Mouse (Mus musculus) forebrain, embryonic 15.5 days (tissue): ENCODE measurements around the gene Mtrr. TPM values are rescaled to one million over a fixed set of nuclear protein-coding genes. Genes with fewer than 3 reads are reported as not detected.

ENCODE experiments used
- ATAC-seq: fragments of 200-750 bp; cut with Nextera tagmentation; replicated peaks from 2 replicates; pipeline ENCODE4 v1.8.0; 2017; ENCODE audit warnings: mild to moderate bottlenecking, moderate TSS enrichment, moderate library complexity
- H3K27ac ChIP-seq: fragments of 300-500 bp; sonication (generic); replicated peaks from 2 replicates; pipeline ENCODE4 v1.5.1; 2015; ENCODE audit warnings: mild to moderate bottlenecking, inconsistent platforms
- H3K27me3 ChIP-seq: fragments of 300-500 bp; sonication (generic); 2 replicates; pipeline ENCODE4 v1.6.1; 2015; ENCODE audit warnings: inconsistent platforms
- H3K36me3 ChIP-seq: fragments of 300-500 bp; sonication (generic); 2 replicates; pipeline ENCODE4 v1.6.1; 2015; ENCODE audit warnings: mild to moderate bottlenecking, inconsistent platforms
- H3K4me1 ChIP-seq: fragments of 300-500 bp; sonication (generic); 2 replicates; pipeline ENCODE4 v1.6.1; 2015; ENCODE audit warnings: inconsistent platforms
- H3K4me2 ChIP-seq: fragments of 300-500 bp; sonication (generic); replicated peaks from 2 replicates; pipeline ENCODE4 v1.6.1; 2015; ENCODE audit warnings: mild to moderate bottlenecking, inconsistent platforms
- H3K4me3 ChIP-seq: fragments of 300-500 bp; sonication (generic); 2 replicates; pipeline ENCODE4 v1.5.1; 2015; ENCODE audit warnings: mild to moderate bottlenecking, inconsistent platforms
- H3K9ac ChIP-seq: fragments of 300-500 bp; sonication (generic); replicated peaks from 2 replicates; pipeline ENCODE4 v1.6.1; 2015; ENCODE audit warnings: mild to moderate bottlenecking, inconsistent platforms
- H3K9me3 ChIP-seq: fragments of 300-500 bp; sonication (generic); 2 replicates; pipeline ENCODE4 v1.6.1; 2016; ENCODE audit warnings: inconsistent platforms
- WGBS: fragments of 180-500 bp; shearing (Covaris S2); methylation state at CpG from one replicate; pipeline ENCODE4 v1.1.7; 2015; ENCODE audit warnings: mixed read lengths; 5-methylcytosine and 5-hydroxymethylcytosine counted together
- polyA plus RNA-seq: library from polyadenylated mRNA; unstranded; fragments of >200 nt; fragmentation: Nextera tagmentation; extraction: Ambion mirVana; gene quantifications from 2 replicates; pipeline ENCODE4 v1.2.1, GENCODE M21; 2015

Mtrr gene
- polyA plus RNA-seq, result 14.3 and 14.4 TPM in 2 replicates

DNA sequence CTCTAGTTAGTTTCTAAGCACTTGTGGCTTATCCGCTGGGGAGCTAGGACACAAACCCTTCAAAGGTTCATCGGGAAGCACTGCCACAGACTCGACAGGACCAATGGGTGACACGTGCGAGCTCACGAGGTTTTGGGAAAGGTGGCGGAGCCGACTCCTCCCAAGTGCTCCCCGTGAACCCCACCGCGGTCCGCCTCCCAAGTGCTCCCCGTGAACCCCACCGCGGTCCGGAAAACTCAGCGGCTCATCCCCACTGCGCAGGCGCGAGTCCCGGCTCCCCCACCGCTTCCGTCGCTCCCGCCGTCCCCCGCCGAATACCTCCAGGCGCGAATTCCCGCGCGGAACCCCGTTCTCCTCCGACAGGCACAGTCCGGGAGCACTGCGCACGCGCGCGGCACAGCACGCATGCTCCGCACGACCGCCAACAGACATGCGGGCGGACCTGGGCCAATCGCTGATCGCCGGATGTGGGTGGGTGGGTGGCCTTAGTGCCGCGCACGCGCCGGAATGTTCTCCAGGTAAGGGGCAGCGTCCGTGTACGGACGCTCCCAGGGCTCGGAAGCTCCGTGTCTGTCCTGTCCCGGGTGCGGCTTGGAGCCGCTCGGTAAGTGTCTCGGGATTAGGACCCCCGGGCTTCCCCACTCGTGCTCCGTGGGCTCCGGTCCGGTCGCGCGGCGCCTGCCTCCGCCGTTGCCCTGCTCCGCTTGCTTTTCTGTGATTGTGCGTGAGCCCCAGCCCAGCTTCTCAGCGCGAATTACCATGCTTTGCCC is at the start of gene Mtrr, which contains the start of gene Fastkd3:
Gene Mtrr (minus strand): TSS at position 403 of the 770 bp plus-strand sequence.
Gene Fastkd3 (plus strand): TSS at position 488 of the 770 bp plus-strand sequence.
- peak within 1 kb of the TSS; percentile 63 for H3K9ac ChIP-seq
- ATAC-seq, result peak; percentile 100
- H3K27ac ChIP-seq, result peak within 1 kb of the TSS; percentile 82
- WGBS, result under 1% methylated on average over 81 of the region's 81 CpGs
- H3K4me2 ChIP-seq, result peak within 1 kb of the TSS; percentile 90
- H3K9me3 ChIP-seq, result no peaks in the 10 kb centered on the region
- no peaks in the 10 kb centered on the region for H3K27me3 ChIP-seq
- peak within 1 kb of the TSS; percentile 90 for H3K4me3 ChIP-seq
- H3K36me3 ChIP-seq, result peaks cover 34% of the 10 kb centered on the region
- H3K4me1 ChIP-seq, result peaks cover 26% of the 10 kb centered on the region

DNA sequence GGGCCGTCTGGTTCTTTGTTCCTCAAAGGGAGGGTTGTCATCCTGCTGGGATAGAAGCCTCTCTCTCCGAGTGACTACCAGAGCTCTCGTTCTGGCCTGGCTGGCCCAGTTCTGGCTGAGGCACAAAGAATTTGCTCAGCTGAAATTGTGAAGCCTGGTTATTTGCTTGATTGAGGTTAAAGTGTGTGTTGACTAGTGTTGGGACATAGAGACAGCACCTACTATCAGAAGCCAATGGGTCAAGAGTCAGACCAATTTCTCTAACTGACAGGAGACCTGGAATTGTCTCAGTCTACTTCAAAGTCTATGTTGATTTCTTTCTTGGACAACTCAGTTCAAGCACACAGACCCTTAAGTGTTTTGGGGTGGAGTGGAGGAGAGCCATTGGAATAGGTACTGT is 45.1 kb upstream of the Mtrr start:
- Histone ChIP-seq H3K9ac (no peak overlapping the region), H3K4me1 (no peaks in the 10 kb centered on the region), H3K4me3 (no peak overlapping the region), H3K9me3 (no peaks in the 10 kb centered on the region), H3K27ac (no peak overlapping the region), H3K36me3 (no peaks in the 10 kb centered on the region), H3K27me3 (no peaks in the 10 kb centered on the region), H3K4me2 (no peak overlapping the region)
- 71% methylated on average over 3 of the region's 3 CpGs for WGBS
- ATAC-seq, result no peak

GRCm38 (mm10) chr13:68622792-68623191 is 40.8 kb upstream of the Mtrr start:
- Histone ChIP-seq H3K27me3 (no peaks in the 10 kb centered on the region), H3K27ac (no peak overlapping the region), H3K4me3 (no peak overlapping the region), H3K4me2 (no peak overlapping the region), H3K9me3 (no peaks in the 10 kb centered on the region), H3K4me1 (no peaks in the 10 kb centered on the region), H3K9ac (no peak overlapping the region), H3K36me3 (no peaks in the 10 kb centered on the region)
- 65% methylated on average over 6 of the region's 6 CpGs for WGBS
- ATAC-seq, result peak; percentile 72

GRCm38 (mm10) chr13:68607652-68608405 is 25.9 kb upstream of the Mtrr start:
- WGBS, result 56% methylated on average over 21 of the region's 21 CpGs
- ATAC-seq, result peak; percentile 49
- H3K4me1 ChIP-seq, result peaks cover 3% of the 10 kb centered on the region; the same call in 1 of the 2 replicates
- no peaks in the 10 kb centered on the region for H3K9me3 ChIP-seq
- H3K4me2 ChIP-seq, result peak overlapping the region; percentile 24; the same call in 1 of the 2 replicates
- no peak overlapping the region for H3K9ac ChIP-seq
- no peak overlapping the region for H3K27ac ChIP-seq
- no peak overlapping the region for H3K4me3 ChIP-seq
- no peaks in the 10 kb centered on the region for H3K27me3 ChIP-seq
- H3K36me3 ChIP-seq, result no peaks in the 10 kb centered on the region

- H3K4me2 ChIP-seq, result peak overlapping the region; percentile 41
- no peak overlapping the region for H3K9ac ChIP-seq
- H3K27ac ChIP-seq, result no peak overlapping the region
- H3K36me3 ChIP-seq, result no peaks in the 10 kb centered on the region
- no peaks in the 10 kb centered on the region for H3K9me3 ChIP-seq
- peak overlapping the region; percentile 27 for H3K4me3 ChIP-seq
- ATAC-seq, result peak; percentile 70
- H3K27me3 ChIP-seq, result no peaks in the 10 kb centered on the region
- 5% methylated on average over 11 of the region's 11 CpGs for WGBS
- H3K4me1 ChIP-seq, result peaks cover 3% of the 10 kb centered on the region; the same call in 1 of the 2 replicates
Observed at GRCm38 (mm10) chr13:68605689-68606126, 23.8 kb upstream of the Mtrr start.

GRCm38 (mm10) chr13:68603085-68603484 is 21.1 kb upstream of the Mtrr start:
- Histone ChIP-seq H3K9ac (no peak overlapping the region), H3K4me3 (no peak overlapping the region), H3K36me3 (no peaks in the 10 kb centered on the region), H3K27ac (no peak overlapping the region), H3K4me2 (no peak overlapping the region), H3K4me1 (peaks cover 3% of the 10 kb centered on the region; the same call in 1 of the 2 replicates), H3K27me3 (no peaks in the 10 kb centered on the region), H3K9me3 (no peaks in the 10 kb centered on the region)
- ATAC-seq, result no peak
- 80% methylated on average over 6 of the region's 6 CpGs for WGBS

DNA sequence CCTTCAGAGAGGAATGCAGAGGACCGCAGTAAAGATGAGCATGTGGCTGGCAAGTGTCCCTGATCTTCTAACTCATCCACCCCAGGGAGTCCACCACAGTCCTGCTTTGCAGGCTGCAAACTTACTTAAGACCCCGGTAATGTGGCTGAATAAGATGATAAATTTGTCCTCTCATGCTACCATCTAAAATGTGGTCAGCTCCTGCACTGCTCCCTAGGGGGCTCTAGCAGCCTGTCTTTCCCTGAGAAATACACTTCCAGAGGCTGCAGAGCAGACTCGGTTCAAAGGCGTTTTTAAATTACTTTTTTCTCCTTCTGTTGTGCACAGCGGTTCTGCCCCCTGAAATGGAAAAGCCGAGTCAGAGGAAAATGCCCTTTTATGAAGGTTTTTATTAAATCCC is 19.2 kb upstream of the Mtrr start:
- H3K4me1 ChIP-seq, result peaks cover 6% of the 10 kb centered on the region; the same call in 1 of the 2 replicates
- no peak overlapping the region for H3K4me3 ChIP-seq
- H3K27me3 ChIP-seq, result no peaks in the 10 kb centered on the region
- no peak overlapping the region for H3K4me2 ChIP-seq
- peak; percentile 51 for ATAC-seq
- 16% methylated on average over 6 of the region's 6 CpGs for WGBS
- no peak overlapping the region for H3K27ac ChIP-seq
- H3K9me3 ChIP-seq, result no peaks in the 10 kb centered on the region
- no peak overlapping the region for H3K9ac ChIP-seq
- no peaks in the 10 kb centered on the region for H3K36me3 ChIP-seq

DNA sequence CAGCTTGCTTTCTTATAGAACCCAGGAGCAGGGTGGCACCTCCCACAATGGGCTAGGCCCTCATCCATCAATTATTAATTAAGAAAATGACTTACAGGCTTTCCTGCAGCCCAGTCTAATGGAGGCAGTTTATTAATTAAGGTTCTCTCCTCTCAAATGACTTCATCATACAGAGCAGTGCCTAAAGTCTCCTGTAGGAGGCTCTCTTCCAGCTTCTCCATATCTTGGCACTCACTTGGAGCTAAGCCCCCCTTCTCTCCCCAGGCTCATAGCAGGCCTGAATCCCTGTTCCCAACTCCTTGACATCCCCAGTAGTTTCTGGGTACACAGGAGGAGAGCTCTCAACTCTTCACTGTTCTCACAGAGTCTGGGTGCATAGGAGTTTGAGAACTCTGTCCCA is 17.0 kb upstream of the Mtrr start:
- Histone ChIP-seq H3K9me3 (no peaks in the 10 kb centered on the region), H3K4me1 (0 out of 2 replicates have a peak, but pooled peaks cover 3% of the 10 kb centered on the region), H3K27me3 (no peaks in the 10 kb centered on the region), H3K9ac (no peak overlapping the region), H3K36me3 (0 out of 2 replicates have a peak, but pooled peaks cover 2% of the 10 kb centered on the region), H3K4me3 (no peak overlapping the region), H3K27ac (no peak overlapping the region), H3K4me2 (no peak overlapping the region)
- ATAC-seq, result no peak

DNA sequence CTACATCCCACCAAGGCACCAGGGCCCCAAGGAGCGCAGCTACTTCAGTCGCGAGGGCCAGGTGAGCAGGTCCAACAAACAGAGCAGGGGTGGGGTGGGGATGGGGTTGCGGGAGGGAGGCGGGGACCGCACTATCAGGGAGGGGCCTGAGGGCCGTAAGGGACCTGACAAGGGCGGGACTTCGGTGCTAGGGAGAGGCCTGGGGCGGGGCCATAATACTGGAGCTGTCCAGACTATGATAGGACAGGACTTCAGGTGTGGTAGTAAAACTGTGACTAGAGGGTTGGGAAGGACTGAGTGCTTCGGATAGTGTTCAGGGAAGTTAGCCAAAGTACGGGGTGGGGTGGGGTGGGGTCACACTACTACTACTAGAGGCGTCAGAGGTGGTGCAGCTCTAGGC is 15.7 kb upstream of the Mtrr start:
- Histone ChIP-seq H3K27ac (no peak overlapping the region), H3K36me3 (peaks cover 5% of the 10 kb centered on the region), H3K9ac (no peak overlapping the region), H3K4me1 (0 out of 2 replicates have a peak, but pooled peaks cover 3% of the 10 kb centered on the region), H3K4me3 (peak overlapping the region; percentile 20), H3K27me3 (no peaks in the 10 kb centered on the region), H3K4me2 (peak overlapping the region; percentile 35), H3K9me3 (no peaks in the 10 kb centered on the region)
- no peak; the same call in 1 of the 2 replicates for ATAC-seq
- 17% methylated on average over 13 of the region's 13 CpGs for WGBS

GRCm38 (mm10) chr13:68597199-68597598 is 15.2 kb upstream of the Mtrr start, which contains the start of gene 1700001L19Rik:
1700001L19Rik (plus strand) TSS chr13:68597421.
- no peak within 1 kb of the TSS for H3K9ac ChIP-seq

GRCm38 (mm10) chr13:68593797-68594196 is 11.8 kb upstream of the Mtrr start:
- ATAC-seq, result no peak
- no peak overlapping the region for H3K4me3 ChIP-seq
- no peaks in the 10 kb centered on the region for H3K27me3 ChIP-seq

More at GRCm38 (mm10) chr13:68597199-68597598, 15.2 kb upstream of the Mtrr start, which contains the start of gene 1700001L19Rik:
- Histone ChIP-seq H3K27me3 (no peaks in the 10 kb centered on the region), H3K27ac (no peak within 1 kb of the TSS), H3K4me3 (peak within 1 kb of the TSS; percentile 20), H3K4me2 (peak within 1 kb of the TSS; percentile 35), H3K36me3 (peaks cover 10% of the 10 kb centered on the region), H3K4me1 (0 out of 2 replicates have a peak, but pooled peaks cover 3% of the 10 kb centered on the region), H3K9me3 (no peaks in the 10 kb centered on the region)
- no peak; the same call in 1 of the 2 replicates for ATAC-seq
- 10% methylated on average over 10 of the region's 10 CpGs for WGBS

DNA sequence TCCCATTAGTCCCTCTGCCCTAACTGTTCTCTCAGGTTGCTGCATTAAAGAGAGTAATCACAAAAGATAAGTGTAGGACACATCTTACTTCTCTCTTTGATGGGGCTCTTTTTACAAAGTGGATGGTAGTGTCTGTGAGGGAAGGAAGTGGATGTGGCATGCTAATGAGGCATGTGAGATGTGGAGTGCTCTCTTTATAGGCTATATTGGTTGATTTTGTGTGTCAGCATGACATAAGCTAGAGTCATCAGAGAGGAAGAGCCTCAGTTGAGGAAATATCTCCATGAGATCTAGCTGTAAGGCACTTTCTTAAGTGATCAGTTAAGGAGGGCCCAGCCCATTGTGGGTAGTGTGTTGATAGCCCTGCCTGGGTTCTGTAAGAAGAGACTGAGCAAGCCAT is 6.4 kb upstream of the Mtrr start:
- H3K9ac ChIP-seq, result no peak overlapping the region

More at GRCm38 (mm10) chr13:68593797-68594196, 11.8 kb upstream of the Mtrr start:
- Histone ChIP-seq H3K4me2 (no peak overlapping the region), H3K9me3 (no peaks in the 10 kb centered on the region), H3K36me3 (peaks cover 40% of the 10 kb centered on the region), H3K27ac (no peak overlapping the region), H3K4me1 (0 out of 2 replicates have a peak, but pooled peaks cover 3% of the 10 kb centered on the region), H3K9ac (no peak overlapping the region)
- 73% methylated on average over 1 of the region's 1 CpGs for WGBS

More for the DNA sequence above, 6.4 kb upstream of the Mtrr start:
- no peaks in the 10 kb centered on the region for H3K27me3 ChIP-seq
- H3K9me3 ChIP-seq, result no peaks in the 10 kb centered on the region
- H3K27ac ChIP-seq, result no peak overlapping the region
- peaks cover 86% of the 10 kb centered on the region for H3K36me3 ChIP-seq
- H3K4me3 ChIP-seq, result no peak overlapping the region
- H3K4me1 ChIP-seq, result peaks cover 5% of the 10 kb centered on the region; the same call in 1 of the 2 replicates
- H3K4me2 ChIP-seq, result no peak overlapping the region
- no peak for ATAC-seq
